Mouse (Mus musculus) CH12F3 (cell line): ENCODE results near the gene Vhl.

Source experiments
- in situ Hi-C: fragments of 300-500 bp; cut with MboI; formaldehyde crosslinking; loops from 2 replicates; pipeline ENCODE4 v1.14.3; 2020; ENCODE audit warnings: low sequenced_read_pairs

The Vhl gene

DNA sequence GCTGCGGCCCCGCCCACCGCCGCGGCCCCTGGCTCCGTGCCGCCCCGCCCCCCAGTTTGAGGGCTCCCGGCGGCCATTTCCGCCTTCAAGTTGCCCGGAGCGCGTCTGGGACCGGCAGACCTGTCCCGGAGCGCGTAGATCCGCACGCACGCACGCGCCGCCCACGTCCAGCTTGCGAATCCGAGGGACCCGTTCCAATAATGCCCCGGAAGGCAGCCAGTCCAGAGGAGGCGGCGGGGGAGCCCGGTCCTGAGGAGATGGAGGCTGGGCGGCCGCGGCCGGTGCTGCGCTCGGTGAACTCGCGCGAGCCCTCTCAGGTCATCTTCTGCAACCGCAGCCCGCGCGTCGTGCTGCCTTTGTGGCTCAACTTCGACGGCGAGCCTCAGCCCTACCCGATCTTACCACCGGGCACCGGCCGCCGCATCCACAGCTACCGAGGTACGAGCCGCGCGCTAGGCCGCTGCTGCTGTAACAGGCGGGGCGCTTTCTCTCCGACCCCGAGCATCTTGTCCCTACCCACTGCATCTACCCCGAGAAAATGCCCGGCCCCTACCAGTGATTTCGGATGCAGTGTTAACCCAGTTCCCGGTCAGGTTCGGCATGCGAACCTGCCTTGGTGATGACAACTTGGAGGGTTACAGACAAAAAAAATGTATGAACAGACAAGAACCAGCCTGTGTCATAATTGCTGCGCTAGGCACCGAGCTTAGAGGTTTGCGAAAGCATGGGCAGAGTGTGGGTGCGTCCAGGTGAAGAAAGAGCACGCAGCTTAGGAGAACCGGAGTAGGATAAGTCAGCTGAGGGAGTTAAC, at the start of gene Vhl:
TSS of gene Vhl (plus strand) at position 19 of the 811 bp plus-strand sequence.
- in situ Hi-C loops = no loop called here

DNA sequence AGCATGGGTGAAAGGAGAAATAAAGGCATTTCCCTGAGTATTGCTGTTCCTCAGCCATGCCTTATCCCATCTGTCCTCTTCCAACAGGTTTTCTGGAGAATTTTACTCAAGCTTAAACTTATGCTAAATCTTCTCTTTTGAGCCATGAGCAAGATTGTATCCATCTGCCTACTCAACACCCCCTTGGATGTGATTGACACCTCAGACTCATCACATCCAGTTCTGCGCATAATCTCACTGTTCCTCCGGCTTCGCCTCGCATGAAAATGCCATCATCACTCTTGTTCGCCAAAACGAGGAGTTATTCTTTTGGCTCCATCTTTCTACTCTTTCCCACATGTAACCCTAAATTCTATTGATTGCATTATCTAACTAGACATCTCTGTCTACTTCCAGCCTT, 47.7 kb upstream of the Vhl start:
- in situ Hi-C loops = no loop called here

DNA sequence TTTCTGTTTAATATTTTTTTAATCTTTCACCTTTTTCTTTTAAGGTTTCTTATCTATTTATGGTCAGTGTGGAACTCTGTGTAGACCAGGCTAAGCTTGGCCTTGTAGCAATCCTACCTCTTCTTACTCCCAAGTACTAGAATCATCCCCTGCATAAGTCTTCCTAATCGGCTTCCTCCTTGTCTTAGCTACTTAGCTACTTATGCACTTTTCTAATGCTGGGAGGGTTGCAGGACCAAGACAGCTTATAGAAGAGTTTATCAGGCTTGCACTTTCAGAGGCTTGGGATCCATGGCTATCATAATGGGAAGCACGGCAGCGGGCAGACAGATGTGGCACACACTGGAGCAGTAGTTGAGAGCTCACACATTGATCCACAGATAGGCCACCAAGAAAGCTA, 44.5 kb upstream of the Vhl start:
- in situ Hi-C loops = no loop called here

DNA sequence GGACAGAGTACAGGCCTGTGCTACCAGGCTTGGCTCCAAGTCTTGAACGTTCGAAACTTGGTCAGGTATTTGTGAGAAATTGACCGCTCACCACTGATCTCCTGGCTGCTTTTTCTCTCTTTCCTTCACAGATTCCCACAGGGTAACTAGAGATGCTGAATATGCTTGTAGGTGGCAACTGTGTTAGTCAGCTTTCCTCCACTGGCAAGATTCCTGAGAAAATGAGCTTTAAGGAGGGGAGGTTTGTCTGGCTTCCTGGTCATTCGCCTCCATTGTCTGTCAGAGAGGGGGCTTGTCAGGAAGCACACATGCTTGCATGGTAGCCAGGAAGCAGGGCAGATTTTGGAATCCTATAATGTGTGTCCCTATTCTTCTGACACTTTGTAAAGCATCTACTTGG, 40.7 kb upstream of the Vhl start:
- in situ Hi-C loops = no loop called here

DNA sequence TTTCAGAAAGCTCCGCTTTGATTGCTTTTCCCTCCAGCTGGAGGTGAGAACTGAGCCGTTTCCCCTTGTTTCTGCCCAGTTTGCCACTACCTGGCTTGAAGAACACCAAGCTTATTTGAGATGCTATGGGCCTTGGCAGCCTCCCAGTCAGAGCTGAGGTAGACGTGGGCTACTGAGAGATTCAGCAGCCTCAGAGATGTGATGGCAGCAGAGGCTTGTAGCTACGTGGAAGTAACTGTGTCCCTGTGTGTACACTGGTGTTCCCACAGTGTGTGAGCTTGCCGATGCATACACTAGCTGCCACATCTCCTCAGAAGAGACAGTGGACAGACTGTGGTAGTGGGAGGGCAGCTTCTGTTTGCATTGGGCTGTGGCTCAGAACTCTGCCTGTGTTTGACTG, 38.7 kb upstream of the Vhl start:
- in situ Hi-C loops = no loop called here

DNA sequence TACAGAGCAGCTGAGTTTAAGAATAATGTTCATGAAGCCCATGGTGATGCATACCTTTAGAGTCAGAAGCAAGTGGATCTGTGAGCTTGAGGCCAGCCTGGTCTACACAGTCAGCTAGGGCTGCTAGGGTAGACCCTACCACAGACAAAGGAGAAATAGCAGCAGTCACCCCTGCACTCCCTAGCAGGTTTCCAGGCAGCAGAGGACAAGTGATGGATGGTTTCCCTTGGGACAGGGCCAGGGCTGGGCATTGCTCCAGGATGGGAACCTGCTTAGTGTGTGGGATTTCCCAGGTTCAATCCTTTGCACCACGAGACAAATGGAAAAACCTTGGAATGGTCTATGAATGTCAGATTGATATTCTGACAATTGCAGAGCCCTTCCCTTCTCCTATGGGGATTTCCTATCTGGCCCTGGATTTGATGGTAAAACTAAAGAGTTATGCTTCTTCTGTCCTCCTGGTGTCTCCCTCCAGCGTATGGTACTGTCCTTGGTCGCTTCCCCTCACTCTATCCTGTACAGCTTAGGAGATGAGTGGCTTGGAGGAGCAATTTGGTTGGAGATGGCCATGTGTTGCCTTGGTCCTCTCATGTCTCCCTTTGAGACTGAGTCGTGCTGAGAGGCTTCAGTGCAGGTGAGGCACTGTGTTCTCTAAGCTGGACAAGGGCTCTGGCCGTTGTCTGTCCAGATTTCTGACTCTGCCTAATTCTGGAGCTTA, 37.1 kb upstream of the Vhl start:
- in situ Hi-C loops = no loop called here

DNA sequence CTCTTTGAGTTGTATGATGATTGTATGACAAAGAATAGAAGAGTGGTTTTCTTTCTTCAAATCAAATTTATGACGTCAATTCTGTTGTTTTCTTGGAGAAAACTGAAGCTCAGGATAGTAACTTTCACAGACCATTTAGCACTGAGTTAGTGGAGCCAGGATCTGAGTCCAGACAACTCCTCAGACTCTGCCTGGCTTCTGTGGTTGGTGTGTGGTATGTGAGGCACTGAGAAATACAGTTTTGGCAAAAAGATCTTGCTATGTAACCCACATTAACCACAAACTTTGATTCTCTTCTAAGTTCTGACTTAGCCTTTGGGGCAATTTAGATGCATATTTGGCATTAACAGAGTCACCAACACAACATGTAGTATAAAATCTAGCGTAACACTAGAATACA, 31.1 kb upstream of the Vhl start:
- in situ Hi-C loops = no loop called here

DNA sequence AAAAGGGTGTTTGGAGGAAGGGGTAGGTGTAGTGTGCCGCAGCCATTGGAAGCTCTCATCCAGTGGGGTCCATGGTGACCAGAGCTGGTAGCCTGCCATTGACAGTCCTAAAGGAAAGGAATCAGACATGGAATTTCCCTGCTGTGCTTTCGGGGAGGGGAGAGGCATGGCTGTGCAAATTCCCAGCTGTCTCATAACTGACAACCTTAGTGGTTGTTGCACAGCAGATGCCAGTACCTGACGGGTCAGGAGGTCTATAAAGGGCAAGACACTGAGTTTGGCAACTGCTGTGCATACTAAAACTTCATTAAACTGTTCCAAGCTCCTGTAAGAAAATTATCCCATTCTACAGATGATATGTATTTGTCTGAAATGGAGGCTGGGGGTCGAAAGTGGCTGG, 25.8 kb upstream of the Vhl start:
- in situ Hi-C loops = no loop called here

DNA sequence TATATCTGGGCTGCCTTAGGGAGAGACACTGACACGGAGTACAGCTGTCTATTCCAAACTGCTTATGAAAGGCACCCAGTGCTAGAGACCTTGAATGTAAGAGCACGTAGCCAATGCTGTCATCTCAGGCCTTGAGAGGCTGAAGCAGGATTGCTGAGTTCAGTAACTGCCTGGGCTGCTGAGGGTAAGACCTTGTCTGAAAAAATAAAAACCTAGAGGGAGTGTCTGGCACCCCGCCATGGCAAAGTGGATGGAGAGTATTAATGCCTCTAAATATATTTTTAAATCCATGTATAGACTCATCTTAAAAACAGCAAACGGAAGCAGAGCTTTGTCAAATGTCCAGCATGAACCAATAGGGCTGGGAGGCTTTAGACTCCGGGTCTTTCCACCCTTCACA, 23.9 kb upstream of the Vhl start:
- in situ Hi-C loops = no loop called here

DNA sequence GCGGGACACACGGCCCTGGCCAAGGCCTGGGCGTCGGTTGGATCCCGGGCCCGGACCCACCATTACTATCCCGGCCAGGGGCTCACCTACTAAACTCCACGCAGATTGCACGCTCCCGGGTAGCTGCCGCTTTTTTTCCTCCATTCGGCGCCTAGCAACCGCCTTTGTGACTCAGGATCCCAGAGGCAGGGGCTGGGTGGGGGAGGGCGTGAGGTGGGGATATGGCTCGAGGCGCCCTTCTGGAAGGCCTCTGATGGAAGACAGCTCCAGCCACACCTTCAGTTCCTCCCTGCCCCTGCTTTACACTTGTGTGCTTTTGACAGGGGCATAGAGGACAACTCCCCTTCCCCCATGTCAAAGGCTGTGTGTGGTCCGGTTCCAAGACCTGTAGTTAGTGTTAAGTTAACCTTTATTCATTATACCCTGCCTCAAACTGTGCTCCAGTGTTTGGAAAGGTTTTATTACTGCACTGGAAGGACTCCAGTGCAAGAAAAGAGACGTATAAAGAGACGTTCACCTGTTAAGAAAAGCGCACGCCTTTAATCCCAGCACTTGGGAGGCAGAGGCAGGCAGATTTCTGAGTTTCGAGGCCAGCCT, 23.1 kb upstream of the Vhl start, which contains the start of gene Fancd2os:
TSS of gene Fancd2os (minus strand) at position 173 of the 597 bp plus-strand sequence.
- in situ Hi-C loops = no loop called here

DNA sequence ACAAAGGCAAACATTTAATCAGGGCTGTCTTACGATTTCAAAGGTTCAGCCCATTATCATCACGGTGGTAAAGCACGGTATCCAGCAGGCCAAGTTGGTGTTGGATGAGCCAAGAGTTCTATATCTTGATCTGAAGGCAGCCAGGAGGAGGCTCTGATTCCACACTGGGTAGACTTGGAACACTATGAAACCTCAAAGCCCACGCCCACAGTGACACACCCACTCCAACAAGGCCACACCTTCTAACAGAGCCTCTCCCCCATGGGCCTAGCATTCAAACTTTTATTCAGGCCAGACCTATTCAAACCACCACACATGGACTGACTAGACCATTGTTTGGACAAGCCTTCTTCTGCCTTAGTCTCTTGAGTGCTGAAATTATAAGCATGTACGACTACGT, 20.9 kb upstream of the Vhl start:
- in situ Hi-C loops = no loop called here

DNA sequence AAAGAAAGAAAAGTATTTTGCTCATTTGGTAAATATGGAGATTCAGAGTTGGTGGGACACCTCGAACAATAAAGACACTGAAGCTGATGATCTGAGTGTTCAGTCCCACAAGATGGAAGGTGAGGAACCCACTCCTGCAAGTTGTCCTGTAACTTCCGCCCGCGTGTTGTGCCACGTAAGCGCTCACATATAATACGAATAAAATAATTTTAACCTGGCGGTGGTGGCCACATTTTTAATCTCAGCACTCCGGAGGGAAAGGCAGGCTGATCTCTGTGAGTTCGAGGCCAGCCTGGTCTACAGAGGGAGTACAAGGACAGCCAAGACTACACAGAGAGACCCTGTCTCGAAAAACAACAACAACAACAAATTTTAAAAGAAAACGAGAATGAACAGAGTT, 19.8 kb upstream of the Vhl start:
- in situ Hi-C loops = no loop called here

DNA sequence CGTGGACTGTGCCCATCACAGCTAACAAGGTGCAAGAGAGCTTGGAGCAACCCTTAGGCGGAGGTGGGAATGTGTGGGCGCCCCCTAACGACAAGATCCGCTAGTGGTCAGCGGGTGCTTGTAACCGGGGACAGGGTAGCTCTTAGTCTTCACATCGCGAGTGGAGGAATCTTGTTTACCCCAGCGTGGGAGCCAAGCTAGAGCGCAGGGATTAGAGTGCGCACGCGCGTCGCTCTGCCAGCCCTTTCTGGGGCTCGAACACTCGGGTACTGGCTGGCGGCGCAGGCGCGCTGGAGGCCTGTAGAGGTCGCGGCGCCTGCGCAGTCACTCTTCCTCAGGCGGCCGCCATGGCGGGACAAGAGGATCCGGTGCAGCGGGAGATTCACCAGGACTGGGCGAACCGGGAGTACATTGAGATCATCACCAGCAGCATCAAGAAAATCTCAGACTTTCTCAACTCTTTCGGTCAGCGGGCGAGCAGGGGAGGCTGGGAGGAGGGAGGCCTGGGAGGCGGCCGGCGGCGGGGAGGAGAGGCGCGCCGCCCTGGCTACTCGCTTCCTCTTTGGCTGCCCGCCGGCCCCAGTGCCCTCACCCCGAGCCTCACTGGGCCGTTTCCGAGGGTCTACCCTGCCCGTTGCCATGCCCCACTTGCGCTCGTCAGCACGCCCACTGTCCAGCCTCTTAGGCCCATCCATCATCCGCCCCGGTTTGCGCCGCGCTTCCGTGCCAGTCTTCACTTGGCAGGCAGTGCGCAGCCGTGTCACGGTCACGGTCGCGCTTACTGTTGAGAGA, 19.1 kb upstream of the Vhl start, which contains the start of gene Brk1:
TSS of gene Brk1 (plus strand) at position 341 of the 792 bp plus-strand sequence.
- in situ Hi-C loops = no loop called here

DNA sequence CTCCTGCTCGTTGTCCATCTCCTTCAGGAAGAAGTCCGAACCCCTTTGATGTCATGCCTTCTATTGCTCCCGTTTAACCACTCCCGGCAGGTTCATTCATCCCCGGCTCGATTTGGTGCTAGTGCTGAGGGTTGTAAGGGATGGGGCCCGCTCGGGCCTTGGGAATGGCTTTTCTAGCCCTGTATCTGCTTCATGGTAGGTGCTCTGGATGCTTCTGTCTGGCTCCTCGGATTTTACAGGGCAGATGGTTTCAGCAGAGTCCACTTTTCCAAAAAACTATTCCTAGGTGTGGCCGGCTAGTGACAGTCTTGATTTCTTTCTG, 18.6 kb upstream of the Vhl start:
- in situ Hi-C loops = no loop called here

DNA sequence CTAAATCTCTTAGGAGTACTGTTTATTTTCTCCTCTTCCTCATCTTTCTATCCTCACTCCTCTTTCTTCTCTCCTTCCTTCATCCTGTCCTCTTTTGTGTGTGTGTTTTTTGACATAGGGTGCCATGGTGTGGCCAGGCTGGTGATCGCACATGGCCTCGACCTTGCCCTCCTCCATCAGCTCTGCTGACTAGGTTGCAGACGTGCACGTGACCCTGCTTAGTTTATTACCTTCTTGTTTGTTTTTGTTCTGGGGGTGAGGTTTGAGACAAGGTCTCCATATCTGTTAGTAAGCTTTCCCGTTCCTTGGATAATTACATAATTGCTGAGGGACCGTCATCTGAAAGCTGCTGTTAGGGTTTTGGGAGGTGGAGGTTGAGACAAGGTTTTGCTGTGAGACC, 14.9 kb upstream of the Vhl start:
- in situ Hi-C loops = no loop called here

DNA sequence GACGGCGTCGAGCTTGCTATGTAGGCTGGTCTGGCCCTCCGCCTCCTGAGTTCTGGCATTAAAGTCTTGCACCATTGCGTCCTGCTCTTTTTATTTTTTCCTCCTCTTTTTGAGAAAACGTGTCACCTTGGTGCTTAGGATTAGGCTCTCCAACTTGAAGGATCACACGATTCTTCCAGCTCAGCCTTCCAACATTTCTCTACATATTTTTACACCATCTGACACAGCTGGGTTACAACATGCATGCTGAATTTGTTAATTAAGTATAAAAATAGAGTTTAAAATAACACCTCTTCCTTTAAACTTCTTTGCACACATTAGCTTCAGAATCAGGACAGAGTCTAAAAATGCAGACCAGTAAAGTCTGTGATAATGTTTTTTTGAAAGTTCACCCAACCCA, 14.5 kb upstream of the Vhl start:
- in situ Hi-C loops = no loop called here

DNA sequence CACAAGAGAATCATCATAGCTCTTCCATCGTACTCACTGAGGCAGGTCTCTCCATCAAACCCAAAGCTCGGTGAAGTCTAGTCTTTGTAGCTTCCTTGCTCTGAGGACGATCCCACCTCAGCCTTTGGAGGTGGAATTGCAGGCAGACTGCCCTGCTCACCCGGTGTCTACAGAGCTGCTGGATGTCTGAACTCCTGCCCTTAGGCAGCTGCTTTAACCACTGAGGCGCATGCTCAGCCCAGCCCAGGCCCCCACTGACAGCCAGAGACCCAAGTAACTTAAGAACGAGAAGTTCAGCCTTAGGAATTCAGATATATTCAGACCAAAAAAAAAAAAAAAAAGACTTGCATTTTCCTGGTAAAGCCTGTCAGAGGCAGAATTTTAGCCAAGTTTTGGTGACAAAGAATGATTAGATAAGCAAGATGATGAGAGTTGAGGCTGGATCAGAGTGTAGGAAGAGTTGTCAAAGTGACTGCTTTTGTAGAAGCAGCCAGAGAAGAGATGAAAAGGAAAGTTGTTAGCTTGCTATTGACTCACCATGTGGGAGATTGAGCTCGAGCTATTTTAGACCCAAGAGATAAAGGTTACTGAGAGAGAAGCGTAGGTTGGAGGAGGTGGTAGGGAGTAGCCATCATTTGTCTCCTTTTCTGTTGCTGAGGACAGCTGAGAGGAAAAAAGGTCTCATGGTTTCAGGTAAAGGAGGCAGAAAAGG, 11.3 kb upstream of the Vhl start:
- in situ Hi-C loops = no loop called here

DNA sequence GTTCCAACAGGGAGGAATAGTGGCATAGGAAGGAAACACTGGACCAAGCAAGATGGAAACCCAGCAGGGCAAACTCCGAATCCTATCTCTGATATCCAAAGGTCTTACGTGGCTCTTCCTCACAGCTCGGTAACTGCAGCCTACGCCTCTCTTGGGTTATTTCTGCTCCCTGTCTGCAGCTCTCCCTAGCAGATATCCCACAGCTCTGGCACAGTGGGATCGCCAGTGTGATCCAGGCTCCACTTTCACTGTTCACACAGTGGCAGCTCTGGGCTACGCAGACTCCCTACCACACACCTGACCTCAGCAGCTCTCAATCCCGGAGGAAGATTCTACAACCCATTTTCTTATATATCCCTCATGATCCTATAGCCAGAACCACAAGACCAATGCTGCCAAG, 9.6 kb upstream of the Vhl start:
- in situ Hi-C loops = no loop called here

DNA sequence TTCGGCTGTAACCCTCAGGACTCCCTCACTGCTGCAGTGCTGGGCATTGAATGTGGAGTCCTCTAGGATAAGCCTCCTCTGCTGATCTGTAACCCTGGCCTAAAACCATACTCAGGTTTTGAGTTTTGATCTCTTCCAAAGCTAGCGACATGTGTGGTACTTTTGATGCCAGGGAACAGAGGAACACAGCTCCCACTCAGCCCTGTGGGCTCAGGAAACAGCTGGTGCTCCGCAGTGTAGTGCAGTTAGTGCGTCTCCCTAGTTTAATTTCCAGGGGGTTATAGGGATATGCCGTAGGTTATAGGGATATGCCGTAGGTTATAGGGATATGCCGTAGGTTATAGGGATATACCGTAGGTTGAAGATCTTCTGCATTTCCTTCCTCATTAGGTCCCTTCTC, 8.8 kb upstream of the Vhl start:
- in situ Hi-C loops = no loop called here

DNA sequence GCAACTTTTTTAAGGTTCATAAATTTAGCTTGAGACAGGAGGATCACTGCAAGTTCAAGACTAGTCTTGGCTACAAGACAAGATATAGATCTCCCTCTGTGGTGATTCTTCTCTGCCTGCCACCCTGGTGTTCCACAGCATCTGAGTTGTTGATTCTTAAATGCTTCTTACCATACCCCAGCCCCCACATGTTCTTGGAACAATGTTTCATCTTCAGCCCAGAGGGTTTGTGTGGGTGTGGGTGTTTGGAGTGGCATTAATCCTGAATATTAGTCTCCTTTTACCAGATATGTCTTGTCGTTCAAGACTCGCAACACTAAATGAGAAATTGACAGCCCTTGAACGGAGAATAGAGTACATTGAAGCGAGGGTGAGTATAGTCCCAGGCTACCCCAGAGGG, 8.3 kb upstream of the Vhl start:
- in situ Hi-C loops = no loop called here

DNA sequence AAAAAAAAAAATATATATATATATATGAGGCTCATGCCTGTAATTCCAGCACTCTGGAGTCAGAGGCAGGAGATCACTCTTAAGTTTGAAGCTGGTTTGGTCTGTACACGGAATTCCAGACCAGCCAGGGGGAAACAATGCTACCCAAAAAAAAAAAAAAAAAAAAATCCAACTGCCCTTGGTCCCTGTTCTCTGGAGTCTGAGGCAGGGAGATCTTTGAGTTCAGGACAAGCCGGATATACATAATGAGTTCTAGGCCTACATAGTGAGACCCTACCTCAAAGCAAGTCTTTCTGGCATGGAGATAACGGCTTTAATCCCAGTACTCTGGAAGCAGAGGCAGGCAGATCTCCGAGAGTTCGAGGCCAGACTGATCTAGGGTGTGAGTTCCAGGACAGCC, 373 bp upstream of the Vhl start:
- in situ Hi-C loops = no loop called here
